Mouse (Mus musculus) erythroblast, adult 5-6 weeks (primary cell): Measurements from ENCODE around the gene Wfdc10. TPM values are rescaled to one million over a fixed set of nuclear protein-coding genes. Genes with fewer than 3 reads are reported as not detected.
"Not testable (repeated sequence)": the region's sequence is repeated elsewhere in the genome, so short reads cannot be mapped to it uniquely, and the experiment has no call there.

Experiments used
- ATAC-seq: replicated peaks from 2 replicates; pipeline ENCODE4 v1.8.0; 2016; ENCODE audit warnings: moderate number of reproducible peaks, mild to moderate bottlenecking, moderate TSS enrichment, inconsistent platforms; ENCODE audit not compliant: poor library complexity, low FRiP score, severe bottlenecking
- total RNA-seq, 2 experiments: library from RNA; stranded (forward) in 1 of 2; stranded (reverse) in 1 of 2; fragments of 150-400 nt in 1 of 2; fragments of 200-764, 138-1000 nt in 1 of 2; gene quantifications; 2 replicates each; pipeline versions ENCODE4 v1.2.3 to v1.2.4; 2015 to 2017; ENCODE audit warnings: low replicate concordance in 2 of 2

The Wfdc10 gene
- total RNA-seq (2015; ENCODE audit: low replicate concordance) (not detected in 2 replicates), total RNA-seq (2017; ENCODE audit: low replicate concordance) (not detected in 2 replicates)

- ATAC-seq, result peak; percentile 76; the same call in 1 of the 2 replicates
These were observed at the start of gene Wfdc10 for GRCm38 (mm10) chr2:164655858-164656257. Gene Wfdc10 (plus strand): TSS chr2:164656046.

GRCm38 (mm10) chr2:164608781-164609180 is 47.1 kb upstream of the Wfdc10 start:
- ATAC-seq, result no peak

- not testable (repeated sequence) for ATAC-seq
These were observed 42.4 kb upstream of the Wfdc10 start, which contains the start of the genes Wfdc6b and Wfdc8 for GRCm38 (mm10) chr2:164613471-164613870. Gene Wfdc6b (plus strand): TSS chr2:164613522. Gene Wfdc8 (minus strand): TSS chr2:164613626.

- no peak for ATAC-seq
These were observed 40.5 kb upstream of the Wfdc10 start for GRCm38 (mm10) chr2:164615386-164615785.

GRCm38 (mm10) chr2:164619050-164619449 is 36.8 kb upstream of the Wfdc10 start:
- ATAC-seq, result no peak

- no peak for ATAC-seq
These were observed 34.1 kb upstream of the Wfdc10 start for GRCm38 (mm10) chr2:164621775-164622174.

- 0 out of 2 replicates have a peak, but pooled peaks have one; percentile 52 for ATAC-seq
These were observed 20.6 kb upstream of the Wfdc10 start for GRCm38 (mm10) chr2:164635266-164635665.

- ATAC-seq, result no peak
These were observed 17.1 kb upstream of the Wfdc10 start, which contains the start of gene Wfdc16 for GRCm38 (mm10) chr2:164638696-164639095. Gene Wfdc16 (minus strand): TSS chr2:164638796.

- ATAC-seq, result no peak
These were observed 14.7 kb upstream of the Wfdc10 start for GRCm38 (mm10) chr2:164641129-164641528.

- no peak for ATAC-seq
These were observed 13.8 kb upstream of the Wfdc10 start for GRCm38 (mm10) chr2:164641881-164642673.

- no peak for ATAC-seq
These were observed 637 bp downstream of the Wfdc10 start, which contains the start of gene Wfdc9 for GRCm38 (mm10) chr2:164656483-164656882. Gene Wfdc9 (minus strand): TSS chr2:164656583.

- no peak for ATAC-seq
These were observed 9.0 kb downstream of the Wfdc10 start for GRCm38 (mm10) chr2:164664851-164665250.

GRCm38 (mm10) chr2:164670261-164670660 is 14.4 kb downstream of the Wfdc10 start:
- ATAC-seq, result no peak

- no peak for ATAC-seq
These were observed 15.1 kb downstream of the Wfdc10 start for GRCm38 (mm10) chr2:164670938-164671337.

- ATAC-seq, result no peak
These were observed 18.1 kb downstream of the Wfdc10 start, which contains the start of gene Wfdc11 for GRCm38 (mm10) chr2:164673987-164674386. Gene Wfdc11 (minus strand): TSS chr2:164674087.

GRCm38 (mm10) chr2:164676103-164676502 is 20.3 kb downstream of the Wfdc10 start:
- ATAC-seq, result no peak

GRCm38 (mm10) chr2:164676916-164677685 is 21.3 kb downstream of the Wfdc10 start:
- no peak for ATAC-seq

- ATAC-seq, result peak; percentile 79
These were observed 23.2 kb downstream of the Wfdc10 start for GRCm38 (mm10) chr2:164678848-164679625.

- ATAC-seq, result no peak
These were observed 24.1 kb downstream of the Wfdc10 start for GRCm38 (mm10) chr2:164679906-164680305.

GRCm38 (mm10) chr2:164684807-164685206 is 29.0 kb downstream of the Wfdc10 start, which contains the start of gene Wfdc13:
Gene Wfdc13 (plus strand): TSS chr2:164685107.
- ATAC-seq, result no peak
